Mouse (Mus musculus): ENCODE measurements around the gene Slc10a1.

Slc10a1 gene

GRCm38 (mm10) chr12:80983695-80984094 lies 15.2 kb upstream of the Slc10a1 start:
- no peak for TF ChIP-seq GATA4 (IDR thresholded peaks at IDR 0.05; ENCODE audit: insufficient replicate concordance, low read length)

GRCm38 (mm10) chr12:80982326-80982725 lies 13.8 kb upstream of the Slc10a1 start:
- TF ChIP-seq GATA4 (IDR thresholded peaks at IDR 0.05; ENCODE audit: insufficient replicate concordance, low read length) = no peak

GRCm38 (mm10) chr12:80975939-80976671 lies 7.6 kb upstream of the Slc10a1 start:
- TF ChIP-seq GATA4 (IDR thresholded peaks at IDR 0.05; ENCODE audit: insufficient replicate concordance, low read length) = no peak

GRCm38 (mm10) chr12:80971756-80972155 lies 3.3 kb upstream of the Slc10a1 start:
- no peak for TF ChIP-seq GATA4 (IDR thresholded peaks at IDR 0.05; ENCODE audit: insufficient replicate concordance, low read length)

- no peak for TF ChIP-seq GATA4 (IDR thresholded peaks at IDR 0.05; ENCODE audit: insufficient replicate concordance, low read length)
These were observed 1.7 kb upstream of the Slc10a1 start for GRCm38 (mm10) chr12:80970181-80970705.

GRCm38 (mm10) chr12:80967918-80968317 lies 587 bp downstream of the Slc10a1 start:
- TF ChIP-seq GATA4 (IDR thresholded peaks at IDR 0.05; ENCODE audit: insufficient replicate concordance, low read length) = no peak

- no peak for TF ChIP-seq GATA4 (IDR thresholded peaks at IDR 0.05; ENCODE audit: insufficient replicate concordance, low read length)
These were observed 2.3 kb downstream of the Slc10a1 start for GRCm38 (mm10) chr12:80966059-80966838.

GRCm38 (mm10) chr12:80962566-80962965 lies 5.9 kb downstream of the Slc10a1 start:
- no peak for TF ChIP-seq GATA4 (IDR thresholded peaks at IDR 0.05; ENCODE audit: insufficient replicate concordance, low read length)

- no peak for TF ChIP-seq GATA4 (IDR thresholded peaks at IDR 0.05; ENCODE audit: insufficient replicate concordance, low read length)
These were observed 10.5 kb downstream of the Slc10a1 start for GRCm38 (mm10) chr12:80957961-80958360.

GRCm38 (mm10) chr12:80956039-80956438 lies 12.5 kb downstream of the Slc10a1 start:
- no peak for TF ChIP-seq GATA4 (IDR thresholded peaks at IDR 0.05; ENCODE audit: insufficient replicate concordance, low read length)

- TF ChIP-seq GATA4 (IDR thresholded peaks at IDR 0.05; ENCODE audit: insufficient replicate concordance, low read length) = no peak
These were observed 16.0 kb downstream of the Slc10a1 start for GRCm38 (mm10) chr12:80952526-80952925.

GRCm38 (mm10) chr12:80951640-80952219 lies 16.8 kb downstream of the Slc10a1 start:
- no peak for TF ChIP-seq GATA4 (IDR thresholded peaks at IDR 0.05; ENCODE audit: insufficient replicate concordance, low read length)

- no peak for TF ChIP-seq GATA4 (IDR thresholded peaks at IDR 0.05; ENCODE audit: insufficient replicate concordance, low read length)
These were observed 20.3 kb downstream of the Slc10a1 start for GRCm38 (mm10) chr12:80948202-80948601.

- TF ChIP-seq GATA4 (IDR thresholded peaks at IDR 0.05; ENCODE audit: insufficient replicate concordance, low read length) = peak; percentile 37; the same call in 1 of the 2 replicates
These were observed 22.5 kb downstream of the Slc10a1 start for GRCm38 (mm10) chr12:80945996-80946355.

GRCm38 (mm10) chr12:80945334-80945995 lies 23.0 kb downstream of the Slc10a1 start, which contains the start of gene Srsf5:
Gene Srsf5 (plus strand): TSS chr12:80945504.
- no peak for TF ChIP-seq GATA4 (IDR thresholded peaks at IDR 0.05; ENCODE audit: insufficient replicate concordance, low read length)

Data from liver, adult (tissue).